Mouse (Mus musculus): Measurements from ENCODE around the gene Cyp4f39. TPM values are rescaled to one million over a fixed set of nuclear protein-coding genes. Genes with fewer than 3 reads are reported as not detected.

Cyp4f39 gene
- under 1 TPM in 1 of 2 experiments, not detected in 1; 0.82 TPM for total RNA-seq (2021)
- long read RNA-seq, experiment 1: 0 reads
- long read RNA-seq, experiment 2, partial matches to known transcripts: 0 of 3 reads
- long read RNA-seq, experiment 2, other reads (novel, unspliced or antisense): 1 of 3 reads

DNA sequence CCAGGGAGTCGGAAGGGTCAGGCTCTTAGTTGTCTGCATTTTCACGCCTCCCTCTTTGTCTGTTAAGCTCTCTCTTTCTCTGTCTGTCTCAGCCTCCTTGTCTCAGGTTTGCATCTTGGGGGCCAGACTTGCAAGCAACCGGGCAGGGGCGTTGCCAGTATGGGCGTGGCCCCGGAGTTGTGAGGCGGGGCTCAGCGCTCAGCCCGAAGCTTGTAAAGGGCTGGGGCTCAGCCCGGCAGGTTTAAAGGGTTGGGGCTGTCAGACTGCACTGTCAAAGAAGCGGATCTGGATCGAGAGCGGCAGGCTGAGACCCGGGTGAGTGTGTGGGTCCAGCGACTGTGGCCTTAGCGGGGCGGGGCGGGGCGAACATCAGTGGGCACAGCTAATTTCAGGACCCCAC lies at the start of gene Cyp4f39:
Gene Cyp4f39 (plus strand): TSS at position 242 of the 400 bp plus-strand sequence.
- intact Hi-C loops (cut with DNase I; ENCODE audit: low total_unique reads): no loop called here
- DNase-seq: peak; percentile 29

- intact Hi-C loops (cut with DNase I; ENCODE audit: low total_unique reads): no loop called here
- no peak for DNase-seq
Measured at GRCm38 (mm10) chr17:32402779-32403157, 49.8 kb upstream of the Cyp4f39 start.

DNA sequence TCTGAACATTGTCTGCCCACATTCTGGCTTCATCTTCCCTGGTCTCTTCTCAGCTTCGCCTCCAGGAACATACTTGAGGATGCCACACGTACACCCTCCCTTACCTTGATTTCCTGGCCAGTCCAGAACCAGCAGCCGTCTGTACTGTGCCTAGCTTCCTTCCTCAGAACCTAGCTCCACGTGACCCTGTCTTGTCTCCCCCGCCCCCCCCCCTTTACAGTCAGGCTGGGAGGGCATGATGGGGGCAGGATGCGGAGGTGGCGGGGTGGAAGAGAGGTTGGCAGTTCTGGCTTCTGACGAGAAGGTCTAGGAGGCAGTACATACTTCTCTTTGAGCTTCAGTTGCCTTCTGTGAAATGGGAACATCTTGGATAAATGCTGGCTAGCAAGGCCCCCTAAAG lies 49.1 kb upstream of the Cyp4f39 start, which contains the start of gene Rasal3:
Gene Rasal3 (minus strand): TSS at position 167 of the 400 bp plus-strand sequence.
- no peak for DNase-seq
- intact Hi-C loops (cut with DNase I; ENCODE audit: low total_unique reads): no loop called here

- no peak for DNase-seq
- intact Hi-C loops (cut with DNase I; ENCODE audit: low total_unique reads): no loop called here
Measured at GRCm38 (mm10) chr17:32411898-32412297, 40.6 kb upstream of the Cyp4f39 start.

DNA sequence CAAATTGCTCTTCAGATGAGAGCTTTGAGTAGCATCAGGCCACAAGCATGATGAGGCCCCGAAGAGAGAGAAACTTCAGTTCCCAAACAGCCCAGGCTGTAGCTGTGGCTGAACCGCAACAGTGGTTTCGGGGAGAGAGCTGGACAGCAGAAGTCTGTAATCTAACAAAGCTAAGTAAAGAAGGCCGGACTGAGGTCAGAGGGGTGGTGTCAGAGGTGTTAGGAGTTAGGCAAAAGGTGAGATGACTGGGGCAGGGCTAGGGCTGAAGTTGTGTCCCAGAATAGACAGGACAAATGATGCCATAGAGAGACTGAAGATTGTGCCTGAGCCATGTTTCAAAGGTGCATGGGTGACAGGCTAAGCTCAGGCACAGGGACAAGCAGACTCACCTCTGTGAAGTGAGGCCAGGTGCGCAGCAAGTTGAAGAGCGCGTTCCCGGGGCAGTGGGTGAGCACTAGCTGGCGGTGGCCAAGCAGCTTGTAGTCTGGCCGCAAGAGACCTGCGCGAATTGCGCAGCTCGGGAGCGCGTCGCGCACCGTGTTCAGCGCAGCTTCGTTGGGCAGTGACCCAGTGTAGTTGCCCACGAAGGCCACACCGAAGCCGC lies 37.0 kb upstream of the Cyp4f39 start:
- intact Hi-C loops (cut with DNase I; ENCODE audit: low total_unique reads): no loop called here
- DNase-seq: no peak

- no peak for DNase-seq
Measured at GRCm38 (mm10) chr17:32416771-32417170, 35.8 kb upstream of the Cyp4f39 start.

GRCm38 (mm10) chr17:32419989-32420388 lies 32.5 kb upstream of the Cyp4f39 start:
- no peak for DNase-seq
- intact Hi-C loops (cut with DNase I; ENCODE audit: low total_unique reads): no loop called here

More at GRCm38 (mm10) chr17:32416771-32417170, 35.8 kb upstream of the Cyp4f39 start:
- intact Hi-C loops (cut with DNase I; ENCODE audit: low total_unique reads): no loop called here

DNA sequence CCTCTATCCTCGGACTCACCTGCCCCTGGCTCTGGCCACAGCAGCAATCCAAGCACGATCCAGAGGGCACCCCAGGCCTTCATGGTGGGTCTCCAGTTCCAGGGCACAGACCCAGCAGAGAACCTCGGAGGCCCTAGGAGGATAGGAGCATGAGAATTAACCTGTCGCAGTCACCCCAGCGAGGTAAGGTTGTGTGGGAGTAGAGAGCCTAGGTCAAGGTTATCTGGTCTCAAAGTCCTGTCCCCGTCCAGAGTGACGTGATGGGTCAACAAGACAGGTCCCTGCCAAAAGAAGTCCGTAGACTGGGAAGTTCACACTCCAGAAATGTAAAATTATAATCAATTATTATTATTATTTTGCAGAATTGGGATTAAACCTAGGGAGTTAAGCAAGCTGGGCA lies 31.7 kb upstream of the Cyp4f39 start:
- no peak for DNase-seq
- intact Hi-C loops (cut with DNase I; ENCODE audit: low total_unique reads): no loop called here

- intact Hi-C loops (cut with DNase I; ENCODE audit: low total_unique reads): no loop called here
- DNase-seq: no peak
Measured at GRCm38 (mm10) chr17:32424034-32424433, 28.5 kb upstream of the Cyp4f39 start, which contains the start of gene Pglyrp2. Pglyrp2 (minus strand) TSS chr17:32424167.

- intact Hi-C loops (cut with DNase I; ENCODE audit: low total_unique reads): no loop called here
- no peak for DNase-seq
Measured at GRCm38 (mm10) chr17:32426610-32427009, 25.9 kb upstream of the Cyp4f39 start.

DNA sequence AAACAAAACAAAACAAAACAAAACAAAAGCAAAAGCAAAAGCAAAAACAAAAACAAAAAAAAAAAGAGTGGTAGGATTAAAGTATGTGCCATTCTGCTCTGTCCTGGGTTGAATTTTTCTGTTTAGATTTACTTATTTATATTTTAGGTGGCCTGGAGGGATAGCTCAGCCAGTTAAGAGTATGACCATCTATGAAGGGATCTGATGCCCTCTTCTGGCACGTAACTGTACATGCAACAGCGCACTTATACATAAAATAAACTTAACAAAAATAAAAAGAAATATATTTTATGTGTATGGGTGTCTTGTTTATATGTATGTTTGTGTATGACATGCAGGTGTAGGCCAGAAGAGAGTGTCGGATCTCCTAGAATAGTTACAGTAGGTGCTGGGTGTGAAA lies 20.6 kb upstream of the Cyp4f39 start:
- DNase-seq: no peak
- intact Hi-C loops (cut with DNase I; ENCODE audit: low total_unique reads): loop anchor here (5.0 kb wide), 1 partner anchor 85 kb away; no protein-coding TSS in a partner anchor

GRCm38 (mm10) chr17:32434324-32434723 lies 18.2 kb upstream of the Cyp4f39 start:
- intact Hi-C loops (cut with DNase I; ENCODE audit: low total_unique reads): loop anchor here (5.0 kb wide), 1 partner anchor 87 kb away; no protein-coding TSS in a partner anchor
- no peak for DNase-seq

- intact Hi-C loops (cut with DNase I; ENCODE audit: low total_unique reads): no loop called here
- no peak for DNase-seq
Measured at GRCm38 (mm10) chr17:32435151-32435550, 17.4 kb upstream of the Cyp4f39 start.

- intact Hi-C loops (cut with DNase I; ENCODE audit: low total_unique reads): no loop called here
- DNase-seq: no peak
Measured at GRCm38 (mm10) chr17:32437106-32437505, 15.4 kb upstream of the Cyp4f39 start.

DNA sequence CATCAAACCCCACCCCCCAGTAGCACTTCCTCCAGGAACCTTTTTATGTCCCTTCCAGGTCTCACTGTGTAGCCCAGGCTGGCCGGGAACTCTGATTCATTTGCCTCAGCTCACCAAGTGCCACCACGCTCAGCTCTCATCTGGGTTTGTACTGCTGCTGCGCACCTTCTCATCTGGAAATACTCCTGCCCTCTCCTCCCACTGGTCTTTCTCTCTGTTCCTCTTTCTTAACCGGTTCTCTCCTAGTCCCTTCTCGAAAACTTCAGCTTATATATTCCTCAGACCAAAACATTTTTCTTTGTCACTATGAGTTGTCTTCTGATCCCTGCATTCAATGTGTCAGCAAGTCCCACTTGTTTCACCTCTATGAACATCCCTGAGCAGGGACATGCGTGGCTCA lies 9.3 kb upstream of the Cyp4f39 start:
- no peak for DNase-seq
- intact Hi-C loops (cut with DNase I; ENCODE audit: low total_unique reads): no loop called here

GRCm38 (mm10) chr17:32445016-32445415 lies 7.5 kb upstream of the Cyp4f39 start:
- intact Hi-C loops (cut with DNase I; ENCODE audit: low total_unique reads): no loop called here
- peak; percentile 31 for DNase-seq

- intact Hi-C loops (cut with DNase I; ENCODE audit: low total_unique reads): no loop called here
- no peak for DNase-seq
Measured at GRCm38 (mm10) chr17:32447195-32447594, 5.3 kb upstream of the Cyp4f39 start.

GRCm38 (mm10) chr17:32449042-32449441 lies 3.5 kb upstream of the Cyp4f39 start:
- intact Hi-C loops (cut with DNase I; ENCODE audit: low total_unique reads): no loop called here
- DNase-seq: no peak

DNA sequence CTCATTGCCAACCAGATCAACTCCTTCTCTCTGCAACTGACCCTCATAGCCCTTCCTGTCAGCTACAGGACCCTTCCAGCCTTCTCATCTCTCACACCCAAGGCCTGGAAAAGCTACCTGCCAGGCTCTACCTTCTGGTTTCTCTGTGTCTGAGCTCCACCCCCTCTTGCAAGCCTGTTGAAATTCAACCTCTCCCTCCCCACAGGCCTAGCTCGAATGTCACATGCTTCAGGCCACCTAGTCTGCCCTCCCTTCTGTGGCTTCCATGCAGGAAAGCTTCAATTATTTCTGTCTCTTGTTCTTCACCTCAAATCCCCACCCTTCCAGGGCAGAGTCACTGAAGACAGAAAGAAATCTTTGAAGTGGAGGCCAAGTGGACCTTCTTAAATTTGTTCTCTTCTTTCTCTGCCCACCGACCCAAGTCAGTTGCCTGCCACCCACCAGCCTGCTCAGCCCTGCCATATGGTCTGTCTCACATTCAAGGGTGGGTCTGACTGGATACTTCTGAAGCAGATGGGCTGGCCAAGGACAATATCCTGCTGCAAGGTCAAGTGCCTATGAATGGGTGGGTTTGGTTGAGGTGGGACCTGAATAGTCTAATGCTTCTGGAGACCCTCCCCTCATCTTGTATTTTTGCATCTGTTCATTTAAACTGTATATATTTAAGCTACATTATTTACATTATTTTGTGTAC lies 1.5 kb upstream of the Cyp4f39 start:
- no peak for DNase-seq
- intact Hi-C loops (cut with DNase I; ENCODE audit: low total_unique reads): no loop called here

GRCm38 (mm10) chr17:32454188-32454587 lies 1.7 kb downstream of the Cyp4f39 start:
- no peak for DNase-seq

GRCm38 (mm10) chr17:32454997-32455396 lies 2.5 kb downstream of the Cyp4f39 start:
- intact Hi-C loops (cut with DNase I; ENCODE audit: low total_unique reads): no loop called here

More at GRCm38 (mm10) chr17:32454188-32454587, 1.7 kb downstream of the Cyp4f39 start:
- intact Hi-C loops (cut with DNase I; ENCODE audit: low total_unique reads): no loop called here

More at GRCm38 (mm10) chr17:32454997-32455396, 2.5 kb downstream of the Cyp4f39 start:
- DNase-seq: no peak

Data from gastrocnemius, postnatal 14 days (tissue).